Mouse (Mus musculus): ENCODE measurements around the gene Akr1c13.

Gene Akr1c13

GRCm38 (mm10) chr13:4244861-4245559 lies 54.1 kb downstream of the Akr1c13 start:
- DNase-seq (ENCODE audit: low spot score in 2 of 2) = no peak

DNA sequence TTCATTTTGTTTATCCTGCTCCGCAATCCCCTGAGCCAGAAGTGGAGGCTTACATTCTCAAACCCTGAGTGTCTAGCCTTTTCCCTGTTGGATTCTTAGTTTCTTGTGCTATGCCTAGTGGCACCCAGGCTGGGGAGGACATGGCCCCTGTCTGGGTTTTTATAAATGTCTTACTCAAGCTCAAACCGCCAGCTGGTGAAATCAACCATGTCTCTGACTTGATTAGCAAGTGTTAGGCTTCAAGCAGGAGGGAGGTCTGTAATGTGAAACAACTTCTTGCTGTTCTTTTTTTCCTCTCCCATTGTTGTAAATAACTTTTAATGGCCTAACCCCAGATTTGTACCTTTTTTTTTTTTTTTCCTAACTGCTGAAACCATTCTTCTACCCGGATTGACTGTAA lies 58.4 kb downstream of the Akr1c13 start:
- DNase-seq (ENCODE audit: low spot score in 2 of 2) = no peak

Measured in thymus, postnatal 10 days (tissue).